Mouse (Mus musculus): ENCODE results near the gene Ugt3a2. TPM values are rescaled to one million over a fixed set of nuclear protein-coding genes. Genes with fewer than 3 reads are reported as not detected.

The Ugt3a2 gene
- polyA plus RNA-seq, 1 experiment from 2014 or later, result not detected

DNA sequence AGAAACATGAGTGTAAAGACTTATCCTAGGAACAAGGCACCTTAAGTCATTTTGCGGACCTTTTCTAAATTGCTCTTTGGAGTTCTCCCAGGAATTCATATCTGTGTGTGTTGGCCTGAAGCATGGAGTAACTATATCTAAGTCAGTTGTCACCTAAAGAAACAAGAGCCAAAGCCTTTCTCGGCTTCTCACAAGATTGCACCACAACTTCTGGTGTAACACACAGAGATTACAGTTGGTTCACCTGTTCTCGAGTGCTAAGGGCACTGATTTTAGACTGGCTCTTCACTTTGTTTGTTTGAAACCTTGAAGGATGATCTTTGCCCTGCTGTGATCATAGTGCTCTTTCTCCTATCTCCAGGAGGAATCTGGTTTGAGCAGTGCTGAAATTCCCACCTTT lies 74.1 kb downstream of the Ugt3a2 start:
- Histone ChIP-seq H3K36me3 (ENCODE audit: control insufficient read depth, insufficient read depth, low read length) (no peaks in the 10 kb centered on the region), H3K4me2 (ENCODE audit: low read depth, low read length) (no peak overlapping the region), H3K9me3 (ENCODE audit: control insufficient read depth, low read length) (no peaks in the 10 kb centered on the region), H3K4me3 (ENCODE audit: low read length) (no peak overlapping the region), H3K4me1 (replicated peaks; ENCODE audit: control insufficient read depth, insufficient read depth, low read length) (no peaks in the 10 kb centered on the region), H3K9ac (ENCODE audit: low read length) (no peak overlapping the region), H3K27me3 (ENCODE audit: control insufficient read depth, insufficient read depth, low read depth, low read length) (no peaks in the 10 kb centered on the region), H3K27ac (ENCODE audit: low read length) (no peak overlapping the region)
- WGBS, result 80% methylated on average over 3 of the region's 3 CpGs
- ATAC-seq (ENCODE audit: low read depth), result no peak

Other genes with a start within 250 kb of the Ugt3a2 start
- 2.8 and 3.2 TPM in 2 replicates for gene Lmbrd2, start 195.0 kb upstream of the Ugt3a2 start, polyA plus RNA-seq (2015; fragmentation: Nextera tagmentation; extraction: Ambion mirVana)
- 60.2 and 67.4 TPM in 2 replicates for gene Skp2, start 180.1 kb upstream of the Ugt3a2 start, polyA plus RNA-seq (2015; fragmentation: Nextera tagmentation; extraction: Ambion mirVana)
- not detected in 2 replicates for gene Ugt3a1, start 58.7 kb upstream of the Ugt3a2 start, polyA plus RNA-seq (2015; fragmentation: Nextera tagmentation; extraction: Ambion mirVana)
- gene Capsl, start 100.5 kb downstream of the Ugt3a2 start, polyA plus RNA-seq (2015; fragmentation: Nextera tagmentation; extraction: Ambion mirVana), result 14.7 and 19.1 TPM in 2 replicates
- gene Il7r, start 194.6 kb downstream of the Ugt3a2 start, polyA plus RNA-seq (2015; fragmentation: Nextera tagmentation; extraction: Ambion mirVana), result 0.50 and 0.78 TPM in 2 replicates